Mouse (Mus musculus) hindbrain, embryonic 11.5 days (tissue): ENCODE data around the gene Elovl2. TPM values are rescaled to one million over a fixed set of nuclear protein-coding genes. Genes with fewer than 3 reads are reported as not detected.

Experiments
- ATAC-seq: fragments of 200-750 bp; cut with Nextera tagmentation; 2 replicates; pipeline ENCODE4 v1.8.0; 2017; ENCODE audit warnings: mild to moderate bottlenecking, moderate TSS enrichment, moderate library complexity; ENCODE audit not compliant: low FRiP score
- DNase-seq: peaks from one replicate; pipeline ENCODE4 v3.0.0-alpha.2; 2015; ENCODE audit warnings: low spot score
- H3K27ac ChIP-seq: fragments of 300-500 bp; sonication (generic); 2 replicates; pipeline ENCODE4 v1.5.1; 2014; ENCODE audit warnings: mild to moderate bottlenecking, low read depth, low read length
- H3K27me3 ChIP-seq: fragments of 300-500 bp; sonication (generic); 2 replicates; pipeline ENCODE4 v1.6.1; 2014; ENCODE audit warnings: mild to moderate bottlenecking, low read length, moderate library complexity, mixed read lengths; ENCODE audit not compliant: control insufficient read depth, insufficient read depth
- H3K36me3 ChIP-seq: fragments of 300-500 bp; sonication (generic); 2 replicates; pipeline ENCODE4 v1.6.1; 2014; ENCODE audit warnings: mild to moderate bottlenecking, low read length, moderate library complexity, mixed read lengths; ENCODE audit not compliant: control insufficient read depth, insufficient read depth
- H3K4me1 ChIP-seq: fragments of 300-500 bp; sonication (generic); replicated peaks from 2 replicates; pipeline ENCODE4 v1.6.1; 2014; ENCODE audit warnings: low read length, mixed read lengths; ENCODE audit not compliant: control insufficient read depth, insufficient read depth
- H3K4me2 ChIP-seq: fragments of 300-500 bp; sonication (generic); replicated peaks from 2 replicates; pipeline ENCODE4 v1.6.1; 2014; ENCODE audit warnings: mild to moderate bottlenecking, low read depth, low read length
- H3K4me3 ChIP-seq: fragments of 300-500 bp; sonication (generic); 2 replicates; pipeline ENCODE4 v1.5.1; 2014; ENCODE audit warnings: low read depth, low read length
- H3K9ac ChIP-seq: fragments of 300-500 bp; sonication (generic); 2 replicates; pipeline ENCODE4 v1.6.1; 2014; ENCODE audit warnings: low read depth, low read length
- H3K9me3 ChIP-seq: fragments of 300-500 bp; sonication (generic); 2 replicates; pipeline ENCODE4 v1.6.1; 2016; ENCODE audit warnings: low read length; ENCODE audit not compliant: control insufficient read depth
- WGBS: fragments of 180-500 bp; shearing (Covaris S2); extraction: QIAGEN DNeasy Blood & Tissue Kit; methylation state at CpG from one replicate; pipeline ENCODE4 v1.1.7; 2014; 5-methylcytosine and 5-hydroxymethylcytosine counted together
- polyA plus RNA-seq: library from polyadenylated mRNA; unstranded; fragments of >200 nt; fragmentation: Nextera tagmentation; extraction: Ambion mirVana; gene quantifications from 2 replicates; pipeline ENCODE4 v1.2.1, GENCODE M21; 2014

The Elovl2 gene
- polyA plus RNA-seq, 1 experiment from 2014 or later = 37.3 TPM

DNA sequence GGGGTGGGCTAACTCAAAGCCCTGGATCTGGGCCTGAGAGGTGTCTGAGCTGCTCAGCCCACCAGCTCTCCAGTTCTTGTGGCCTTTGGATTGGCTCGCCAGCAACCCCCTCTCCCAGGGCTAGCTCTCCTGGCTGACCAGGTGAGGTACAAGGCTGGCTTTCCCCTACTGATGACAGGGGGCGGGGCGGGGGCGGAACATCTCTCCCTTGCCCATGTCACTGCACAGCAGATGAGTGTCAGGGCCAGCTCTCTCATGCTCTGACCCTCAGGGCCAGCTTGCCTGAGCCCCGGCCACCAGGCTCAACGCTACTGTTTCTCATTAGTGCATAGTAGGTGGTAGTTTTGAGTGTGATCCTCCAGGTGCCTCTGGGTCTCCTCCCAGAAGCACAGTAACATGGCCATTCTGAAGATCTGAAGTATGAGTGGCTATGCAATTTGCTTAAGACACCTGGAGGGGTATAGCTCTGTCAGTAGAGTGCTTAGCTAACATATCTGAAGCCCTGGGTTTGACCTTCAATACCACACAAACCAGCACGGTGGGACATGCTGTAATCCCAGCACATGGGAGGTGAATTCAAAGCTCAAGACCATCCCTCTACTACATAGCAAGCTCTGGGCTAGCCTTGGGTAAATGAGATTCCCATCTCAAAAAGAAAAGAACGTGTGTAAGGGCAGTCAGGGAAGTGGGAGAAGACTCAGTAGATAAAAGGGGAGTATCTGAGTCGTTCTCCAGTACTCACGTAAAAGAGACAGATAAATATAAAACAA is 18.0 kb upstream of the Elovl2 start:
- H3K27ac ChIP-seq = no peak overlapping the region

DNA sequence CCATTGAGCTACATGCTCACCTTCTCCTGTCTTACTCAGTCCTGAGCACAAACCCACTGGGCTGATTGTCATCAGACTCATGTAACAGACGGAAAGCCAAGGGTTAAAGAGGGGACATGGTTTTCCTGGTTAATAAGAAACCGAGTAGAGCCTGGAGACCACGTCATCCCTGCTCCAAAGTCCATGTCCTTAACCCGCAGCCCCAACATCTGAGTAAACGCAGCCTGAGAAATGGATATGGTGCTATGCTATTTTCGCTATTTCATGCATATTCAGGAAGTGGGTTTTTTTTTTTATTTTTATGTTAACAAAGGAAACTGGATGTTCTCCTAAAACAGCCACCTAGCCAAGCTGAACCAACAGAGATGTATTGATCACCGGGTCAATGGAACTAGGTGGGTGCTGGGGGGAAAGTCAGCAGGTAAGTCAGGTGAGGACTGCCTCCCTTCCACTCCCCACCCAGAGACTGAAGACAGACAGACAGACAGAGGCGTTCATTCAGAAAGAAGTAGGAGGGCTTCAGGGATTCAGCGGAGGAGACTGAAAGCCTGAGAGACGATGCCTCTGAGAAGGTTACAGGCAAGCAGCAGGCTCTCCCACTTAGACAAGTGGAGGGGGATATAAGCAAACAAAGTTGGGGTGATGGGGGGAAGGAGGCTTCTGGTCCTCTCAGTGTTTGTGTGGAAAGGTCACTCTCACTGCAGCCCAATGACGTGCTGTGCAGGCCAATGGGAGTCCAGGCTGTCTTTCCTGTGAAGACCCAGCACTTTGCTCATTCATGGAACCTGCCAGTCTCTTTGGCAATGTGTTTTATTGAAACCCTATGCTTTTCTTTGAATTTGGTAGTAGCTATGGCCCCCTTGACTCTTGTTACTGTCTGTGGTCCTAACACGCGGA is 15.9 kb upstream of the Elovl2 start:
- DNase-seq (no peak), ATAC-seq (no peak)
- no peak overlapping the region for H3K4me3 ChIP-seq
- H3K4me2 ChIP-seq = no peak overlapping the region
- H3K27ac ChIP-seq = no peak overlapping the region
- H3K4me1 ChIP-seq = no peaks in the 10 kb centered on the region
- H3K27me3 ChIP-seq = no peaks in the 10 kb centered on the region
- WGBS = 76% methylated on average over 13 of the region's 13 CpGs
- H3K9me3 ChIP-seq = no peaks in the 10 kb centered on the region
- H3K9ac ChIP-seq = no peak overlapping the region
- no peaks in the 10 kb centered on the region for H3K36me3 ChIP-seq

More for the DNA sequence above, 18.0 kb upstream of the Elovl2 start:
- no peaks in the 10 kb centered on the region for H3K9me3 ChIP-seq
- no peak for DNase-seq
- no peak overlapping the region for H3K9ac ChIP-seq
- no peak overlapping the region for H3K4me3 ChIP-seq
- WGBS = 79% methylated on average over 10 of the region's 10 CpGs
- no peaks in the 10 kb centered on the region for H3K27me3 ChIP-seq
- H3K36me3 ChIP-seq = no peaks in the 10 kb centered on the region
- H3K4me2 ChIP-seq = no peak overlapping the region
- no peaks in the 10 kb centered on the region for H3K4me1 ChIP-seq
- ATAC-seq = no peak; the same call in 1 of the 2 replicates

DNA sequence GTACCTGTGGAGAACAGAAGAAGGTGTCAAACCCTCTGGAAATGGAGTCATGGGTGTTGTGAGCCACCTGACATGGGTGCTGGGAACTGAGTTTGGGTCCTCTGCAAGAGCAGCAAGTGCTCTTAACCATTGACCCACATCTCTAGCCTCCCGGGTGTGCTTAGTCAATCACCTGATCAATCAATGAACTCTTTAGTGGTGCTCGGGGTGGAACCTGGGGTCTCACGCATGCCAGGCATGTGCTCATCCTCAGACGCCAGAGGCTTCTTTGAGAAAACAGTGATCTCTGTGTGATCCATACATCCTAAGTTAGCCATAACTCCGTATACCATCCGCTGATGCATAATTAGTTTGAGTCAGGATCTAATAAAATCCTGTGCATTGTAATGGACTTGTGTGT is 15.0 kb upstream of the Elovl2 start:
- 91% methylated on average over 6 of the region's 6 CpGs for WGBS
- Histone ChIP-seq H3K36me3 (no peaks in the 10 kb centered on the region), H3K4me2 (no peak overlapping the region), H3K27me3 (no peaks in the 10 kb centered on the region), H3K4me3 (no peak overlapping the region), H3K4me1 (no peaks in the 10 kb centered on the region), H3K9me3 (no peaks in the 10 kb centered on the region), H3K9ac (no peak overlapping the region), H3K27ac (no peak overlapping the region)
- DNase-seq (no peak), ATAC-seq (no peak)

DNA sequence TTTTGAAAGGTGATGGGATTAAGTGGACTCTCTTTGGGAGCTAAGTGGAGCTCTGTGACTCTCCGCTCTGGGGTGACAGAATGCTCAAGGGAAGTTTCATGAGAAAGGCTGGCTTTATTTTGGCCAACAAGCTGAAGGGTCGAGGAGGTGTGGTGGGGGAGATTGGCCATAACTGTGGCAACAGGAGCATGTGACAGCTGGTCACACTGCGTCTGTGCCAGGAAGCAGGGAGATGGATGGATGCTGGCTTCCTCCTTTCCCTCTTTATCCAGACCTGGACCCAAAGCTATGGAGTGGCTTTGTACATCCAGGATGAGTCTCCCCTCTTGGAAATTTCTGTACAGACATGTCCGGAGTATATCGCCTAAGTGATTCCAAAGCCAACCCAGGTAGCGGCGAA is 13.0 kb upstream of the Elovl2 start:
- H3K4me2 ChIP-seq = no peak overlapping the region
- 87% methylated on average over 7 of the region's 7 CpGs for WGBS
- H3K4me1 ChIP-seq = no peaks in the 10 kb centered on the region
- no peaks in the 10 kb centered on the region for H3K9me3 ChIP-seq
- DNase-seq (no peak), ATAC-seq (no peak)
- no peak overlapping the region for H3K4me3 ChIP-seq
- no peaks in the 10 kb centered on the region for H3K27me3 ChIP-seq
- H3K36me3 ChIP-seq = no peaks in the 10 kb centered on the region
- H3K9ac ChIP-seq = no peak overlapping the region
- no peak overlapping the region for H3K27ac ChIP-seq

DNA sequence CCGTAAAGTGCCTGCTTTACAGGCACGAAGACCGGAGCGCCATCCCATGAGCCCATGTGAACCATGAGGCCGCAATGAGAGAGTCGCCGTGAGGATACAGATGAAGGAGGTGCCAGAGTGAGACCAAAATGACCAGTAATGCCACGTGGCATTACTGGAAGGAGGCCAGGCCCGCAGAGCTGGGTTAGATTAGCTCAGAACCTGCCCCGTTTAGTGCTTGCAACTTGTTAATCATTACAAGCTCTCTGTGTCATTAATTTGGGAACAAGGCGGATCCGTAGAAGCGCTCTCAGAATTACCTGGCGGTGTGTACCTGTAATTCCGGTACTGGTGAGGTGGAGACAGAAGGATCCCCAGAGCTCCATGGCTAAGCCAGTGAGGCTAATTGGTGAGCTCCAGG is 12.0 kb upstream of the Elovl2 start:
- ATAC-seq (no peak), DNase-seq (no peak)
- H3K9me3 ChIP-seq = no peaks in the 10 kb centered on the region
- no peak overlapping the region for H3K4me2 ChIP-seq
- no peaks in the 10 kb centered on the region for H3K27me3 ChIP-seq
- H3K27ac ChIP-seq = no peak overlapping the region
- no peaks in the 10 kb centered on the region for H3K36me3 ChIP-seq
- H3K4me1 ChIP-seq = no peaks in the 10 kb centered on the region
- no peak overlapping the region for H3K9ac ChIP-seq
- H3K4me3 ChIP-seq = no peak overlapping the region
- 95% methylated on average over 15 of the region's 15 CpGs for WGBS

DNA sequence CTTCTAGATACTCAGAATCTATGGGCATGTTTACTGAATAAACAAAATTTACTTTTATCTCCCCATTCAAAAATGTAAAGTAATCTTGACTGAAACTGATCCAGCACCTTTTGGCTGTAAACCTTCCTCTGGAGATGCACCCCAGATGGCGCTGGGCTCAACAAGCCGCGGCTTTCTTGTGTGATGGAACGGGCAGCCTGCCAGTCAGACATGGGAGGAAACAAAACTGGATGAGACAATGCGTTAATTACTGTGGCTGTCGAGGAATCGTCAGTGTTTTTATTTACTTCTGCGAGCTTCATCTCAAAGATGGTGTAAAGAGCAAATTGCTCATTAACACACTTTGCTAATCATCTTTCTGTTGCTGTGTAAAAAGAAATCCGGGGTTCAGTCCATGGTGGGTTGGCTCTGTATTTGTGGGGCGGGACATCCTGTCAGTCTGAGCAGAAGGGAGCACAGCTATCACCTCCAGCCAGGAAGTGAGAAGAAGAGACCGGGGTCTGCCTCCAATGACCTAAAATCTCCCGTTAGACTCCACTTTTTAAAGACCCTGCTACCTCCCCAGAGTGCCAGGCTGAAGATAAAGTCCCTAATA is 11.3 kb upstream of the Elovl2 start:
- Histone ChIP-seq H3K27ac (no peak overlapping the region), H3K4me1 (no peaks in the 10 kb centered on the region), H3K9me3 (no peaks in the 10 kb centered on the region), H3K9ac (no peak overlapping the region), H3K4me2 (no peak overlapping the region), H3K36me3 (no peaks in the 10 kb centered on the region), H3K4me3 (no peak overlapping the region), H3K27me3 (no peaks in the 10 kb centered on the region)
- ATAC-seq (no peak), DNase-seq (no peak)
- 90% methylated on average over 12 of the region's 12 CpGs for WGBS

DNA sequence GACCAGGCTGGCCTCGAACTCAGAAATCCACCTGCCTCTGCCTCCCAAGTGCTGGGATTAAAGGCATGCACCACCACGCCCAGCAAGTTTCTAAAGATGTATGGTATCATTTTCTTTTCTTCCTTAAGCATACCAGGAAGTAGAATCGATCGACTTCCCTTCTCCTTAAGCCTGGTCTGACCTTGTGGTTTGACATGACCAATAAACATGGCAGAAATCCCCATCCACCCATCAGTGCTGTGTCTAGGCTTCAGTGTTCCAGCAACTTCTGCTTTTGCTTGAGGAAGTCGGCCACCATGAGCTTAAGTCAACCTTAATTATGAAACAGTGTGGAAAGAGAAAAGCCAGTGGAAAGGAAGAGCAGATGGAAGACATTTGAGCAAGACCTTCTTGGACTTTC is 10.1 kb upstream of the Elovl2 start:
- no peaks in the 10 kb centered on the region for H3K9me3 ChIP-seq
- DNase-seq = no peak
- 92% methylated on average over 4 of the region's 5 CpGs for WGBS

DNA sequence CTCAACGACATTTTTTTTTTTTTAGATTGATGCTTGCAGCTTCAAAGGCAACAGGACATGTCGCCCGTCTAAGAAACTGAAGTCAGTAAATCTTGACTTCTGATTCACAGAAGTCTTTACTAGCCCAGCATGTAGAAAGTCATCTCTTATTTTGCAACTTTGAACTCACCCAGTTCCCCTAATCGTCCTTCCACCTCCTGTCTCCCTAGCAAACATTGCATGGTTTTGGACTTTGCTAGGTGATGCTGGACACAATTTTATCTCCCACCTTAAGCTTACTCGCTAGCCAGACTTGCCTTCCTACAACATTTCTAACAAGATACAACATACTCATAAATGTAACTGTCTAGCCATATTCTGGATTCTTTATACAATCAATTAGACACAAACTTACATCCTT is 7.9 kb upstream of the Elovl2 start:
- H3K4me3 ChIP-seq = no peak overlapping the region
- H3K36me3 ChIP-seq = no peaks in the 10 kb centered on the region
- no peak overlapping the region for H3K4me2 ChIP-seq
- no peak for ATAC-seq
- H3K27me3 ChIP-seq = no peaks in the 10 kb centered on the region
- no peaks in the 10 kb centered on the region for H3K4me1 ChIP-seq
- no peak overlapping the region for H3K9ac ChIP-seq
- H3K9me3 ChIP-seq = no peaks in the 10 kb centered on the region
- H3K27ac ChIP-seq = no peak overlapping the region
- DNase-seq = no peak
- WGBS = 85% methylated on average over 5 of the region's 5 CpGs

More for the DNA sequence above, 10.1 kb upstream of the Elovl2 start:
- Histone ChIP-seq H3K4me2 (no peak overlapping the region), H3K27me3 (no peaks in the 10 kb centered on the region), H3K36me3 (no peaks in the 10 kb centered on the region), H3K9ac (no peak overlapping the region), H3K27ac (no peak overlapping the region), H3K4me1 (no peaks in the 10 kb centered on the region), H3K4me3 (no peak overlapping the region)
- ATAC-seq = no peak
